Mouse (Mus musculus) liver, postnatal 0 days (tissue): ENCODE results near the gene Lamp1. TPM values are rescaled to one million over a fixed set of nuclear protein-coding genes. Genes with fewer than 3 reads are reported as not detected.

Experiments
- ATAC-seq: fragments of 200-750 bp; cut with Nextera tagmentation; 2 replicates; pipeline ENCODE4 v1.8.0; 2017; ENCODE audit warnings: mild to moderate bottlenecking, moderate library complexity
- DNase-seq: peaks from one replicate; pipeline ENCODE4 v3.0.0-alpha.2; 2016
- H3K27ac ChIP-seq: fragments of 300-500 bp; sonication (generic); 2 replicates; pipeline ENCODE4 v1.5.1; 2014; ENCODE audit warnings: antibody characterized with exemption, moderate library complexity, mild to moderate bottlenecking, low read depth
- H3K27me3 ChIP-seq: fragments of 300-500 bp; sonication (generic); 2 replicates; pipeline ENCODE4 v1.6.1; 2014; ENCODE audit warnings: low read length, control low read depth, mixed read lengths; ENCODE audit not compliant: insufficient read depth
- H3K36me3 ChIP-seq: fragments of 300-500 bp; sonication (generic); replicated peaks from 2 replicates; pipeline ENCODE4 v1.6.1; 2014; ENCODE audit warnings: mild to moderate bottlenecking, control low read depth, low read length, moderate library complexity, mixed read lengths; ENCODE audit not compliant: insufficient read depth
- H3K4me1 ChIP-seq: fragments of 300-500 bp; sonication (generic); 2 replicates; pipeline ENCODE4 v1.6.1; 2014; ENCODE audit warnings: antibody characterized with exemption, mild to moderate bottlenecking, control low read depth; ENCODE audit not compliant: insufficient read depth
- H3K4me2 ChIP-seq: fragments of 300-500 bp; sonication (generic); 2 replicates; pipeline ENCODE4 v1.6.1; 2014; ENCODE audit warnings: low read depth, mild to moderate bottlenecking, low read length, moderate library complexity, mixed read lengths
- H3K4me3 ChIP-seq: fragments of 300-500 bp; sonication (generic); 2 replicates; pipeline ENCODE4 v1.5.1; 2014; ENCODE audit warnings: low read depth, low read length
- H3K9ac ChIP-seq: fragments of 300-500 bp; sonication (generic); replicated peaks from 2 replicates; pipeline ENCODE4 v1.6.1; 2014; ENCODE audit warnings: mild to moderate bottlenecking, moderate library complexity
- H3K9me3 ChIP-seq: fragments of 300-500 bp; sonication (generic); 2 replicates; pipeline ENCODE4 v1.6.1; 2016; ENCODE audit warnings: mild to moderate bottlenecking, control low read depth, low read length, mixed read lengths
- CTCF ChIP-seq: sonication (generic); IDR thresholded peaks from 2 replicates; pipeline ENCODE4 v1.5.1; 2016; ENCODE audit warnings: antibody characterized with exemption, low read depth
- EP300 ChIP-seq: IDR thresholded peaks from 2 replicates; pipeline ENCODE4 v1.6.1; 2016; ENCODE audit warnings: antibody characterized with exemption, low read depth, mild to moderate bottlenecking
- WGBS: fragments of 180-500 bp; shearing (Covaris S2); extraction: QIAGEN DNeasy Blood & Tissue Kit; methylation state at CpG from one replicate; pipeline ENCODE4 v1.1.7; 2014; ENCODE audit not compliant: insufficient replicate concordance; 5-methylcytosine and 5-hydroxymethylcytosine counted together
- polyA plus RNA-seq: library from polyadenylated mRNA; unstranded; fragments of >200 nt; fragmentation: Nextera tagmentation; extraction: Ambion mirVana; gene quantifications from 2 replicates; pipeline ENCODE4 v1.2.1, GENCODE M21; 2015

Gene Lamp1
- polyA plus RNA-seq, 1 experiment from 2014 or later, result 199 TPM

GRCm38 (mm10) chr8:13148476-13148875 is 10.5 kb upstream of the Lamp1 start:
- TF ChIP-seq EP300 (no peak), CTCF (no peak)
- Histone ChIP-seq H3K36me3 (peaks cover 43% of the 10 kb centered on the region), H3K27me3 (no peaks in the 10 kb centered on the region), H3K4me1 (no peaks in the 10 kb centered on the region), H3K4me3 (no peak overlapping the region), H3K4me2 (no peak overlapping the region), H3K9me3 (no peaks in the 10 kb centered on the region), H3K27ac (no peak overlapping the region), H3K9ac (no peak overlapping the region)
- ATAC-seq (no peak), DNase-seq (no peak)
- WGBS, result 85% methylated on average over 2 of the region's 2 CpGs

- peaks cover 37% of the 10 kb centered on the region for H3K36me3 ChIP-seq
These were observed 9.7 kb upstream of the Lamp1 start for GRCm38 (mm10) chr8:13149287-13149686.

GRCm38 (mm10) chr8:13149866-13150265 is 9.1 kb upstream of the Lamp1 start:
- DNase-seq (no peak), ATAC-seq (no peak)
- no peak overlapping the region for H3K4me2 ChIP-seq
- H3K36me3 ChIP-seq, result peaks cover 32% of the 10 kb centered on the region
- H3K4me3 ChIP-seq, result no peak overlapping the region
- H3K9me3 ChIP-seq, result no peaks in the 10 kb centered on the region
- H3K4me1 ChIP-seq, result no peaks in the 10 kb centered on the region
- 77% methylated on average over 5 of the region's 5 CpGs for WGBS
- no peak for TF ChIP-seq EP300
- TF ChIP-seq CTCF, result no peak
- no peak overlapping the region for H3K9ac ChIP-seq
- no peaks in the 10 kb centered on the region for H3K27me3 ChIP-seq
- H3K27ac ChIP-seq, result no peak overlapping the region

More at GRCm38 (mm10) chr8:13149287-13149686, 9.7 kb upstream of the Lamp1 start:
- no peaks in the 10 kb centered on the region for H3K4me1 ChIP-seq
- WGBS, result 95% methylated on average over 2 of the region's 2 CpGs
- H3K4me3 ChIP-seq, result no peak overlapping the region
- no peaks in the 10 kb centered on the region for H3K27me3 ChIP-seq
- H3K9me3 ChIP-seq, result no peaks in the 10 kb centered on the region
- ATAC-seq, result no peak
- H3K27ac ChIP-seq, result no peak overlapping the region
- TF ChIP-seq CTCF, result peak; percentile 32
- TF ChIP-seq EP300, result no peak
- no peak overlapping the region for H3K4me2 ChIP-seq
- DNase-seq, result no peak
- H3K9ac ChIP-seq, result no peak overlapping the region

- no peaks in the 10 kb centered on the region for H3K27me3 ChIP-seq
- peaks cover 21% of the 10 kb centered on the region for H3K36me3 ChIP-seq
- no peaks in the 10 kb centered on the region for H3K4me1 ChIP-seq
- no peak overlapping the region for H3K4me2 ChIP-seq
- H3K27ac ChIP-seq, result no peak overlapping the region
- no peak overlapping the region for H3K4me3 ChIP-seq
- H3K9ac ChIP-seq, result no peak overlapping the region
- DNase-seq (no peak), ATAC-seq (no peak)
- 74% methylated on average over 2 of the region's 2 CpGs for WGBS
- no peak for TF ChIP-seq CTCF
- TF ChIP-seq EP300, result no peak
- no peaks in the 10 kb centered on the region for H3K9me3 ChIP-seq
These were observed 8.0 kb upstream of the Lamp1 start for GRCm38 (mm10) chr8:13150929-13151328.

- DNase-seq, result no peak
- H3K27ac ChIP-seq, result no peak overlapping the region
- 80% methylated on average over 9 of the region's 9 CpGs for WGBS
These were observed 4.9 kb upstream of the Lamp1 start for GRCm38 (mm10) chr8:13154099-13154498.

GRCm38 (mm10) chr8:13155358-13155757 is 3.6 kb upstream of the Lamp1 start:
- Histone ChIP-seq H3K27me3 (no peaks in the 10 kb centered on the region), H3K9me3 (no peaks in the 10 kb centered on the region), H3K36me3 (no peaks in the 10 kb centered on the region; the same call in 1 of the 2 replicates), H3K4me3 (no peak overlapping the region), H3K4me1 (peaks cover 8% of the 10 kb centered on the region), H3K4me2 (no peak overlapping the region), H3K9ac (no peak overlapping the region; the same call in 1 of the 2 replicates), H3K27ac (peak overlapping the region; percentile 4; the same call in 1 of the 2 replicates)
- ATAC-seq (no peak), DNase-seq (no peak)
- TF ChIP-seq CTCF (no peak), EP300 (no peak)
- WGBS, result 50% methylated on average over 9 of the region's 9 CpGs

More at GRCm38 (mm10) chr8:13154099-13154498, 4.9 kb upstream of the Lamp1 start:
- TF ChIP-seq EP300, result no peak
- TF ChIP-seq CTCF, result no peak
- Histone ChIP-seq H3K27me3 (no peaks in the 10 kb centered on the region), H3K4me2 (no peak overlapping the region), H3K9ac (no peak overlapping the region), H3K9me3 (no peaks in the 10 kb centered on the region), H3K36me3 (peaks cover 3% of the 10 kb centered on the region), H3K4me1 (peaks cover 8% of the 10 kb centered on the region), H3K4me3 (no peak overlapping the region)
- ATAC-seq, result no peak
